Mouse (Mus musculus) limb, embryonic 14.5 days (tissue): Measurements from ENCODE around the gene Ckap2. TPM values are rescaled to one million over a fixed set of nuclear protein-coding genes. Genes with fewer than 3 reads are reported as not detected.

Experiments used
- ATAC-seq: fragments of 200-750 bp; cut with Nextera tagmentation; 2 replicates; pipeline ENCODE4 v1.8.0; 2017; ENCODE audit warnings: low read depth, moderate number of reproducible peaks, moderate TSS enrichment; ENCODE audit not compliant: low FRiP score
- DNase-seq: peaks from one replicate; pipeline ENCODE4 v3.0.0-alpha.2; 2015; ENCODE audit warnings: low spot score
- H3K27ac ChIP-seq: fragments of 300-500 bp; sonication (generic); replicated peaks from 2 replicates; pipeline ENCODE4 v1.5.1; 2014; ENCODE audit warnings: low read depth, mild to moderate bottlenecking, low read length, moderate library complexity, mixed read lengths
- H3K27me3 ChIP-seq: fragments of 300-500 bp; sonication (generic); 2 replicates; pipeline ENCODE4 v1.6.1; 2014; ENCODE audit warnings: low read length, mixed read lengths; ENCODE audit not compliant: control insufficient read depth, insufficient read depth
- H3K36me3 ChIP-seq: fragments of 300-500 bp; sonication (generic); 2 replicates; pipeline ENCODE4 v1.6.1; 2014; ENCODE audit warnings: mild to moderate bottlenecking, low read length, moderate library complexity, mixed read lengths; ENCODE audit not compliant: control insufficient read depth, insufficient read depth
- H3K4me1 ChIP-seq: fragments of 300-500 bp; sonication (generic); 2 replicates; pipeline ENCODE4 v1.6.1; 2014; ENCODE audit warnings: antibody characterized with exemption, low read length, mixed read lengths; ENCODE audit not compliant: control insufficient read depth, insufficient read depth
- H3K4me2 ChIP-seq: fragments of 300-500 bp; sonication (generic); replicated peaks from 2 replicates; pipeline ENCODE4 v1.6.1; 2014; ENCODE audit warnings: low read depth, mild to moderate bottlenecking, low read length, moderate library complexity; ENCODE audit not compliant: severe bottlenecking
- H3K4me3 ChIP-seq: fragments of 300-500 bp; sonication (generic); replicated peaks from 2 replicates; pipeline ENCODE4 v1.5.1; 2014; ENCODE audit warnings: low read length
- H3K9ac ChIP-seq: fragments of 300-500 bp; sonication (generic); 2 replicates; pipeline ENCODE4 v1.6.1; 2014; ENCODE audit warnings: mild to moderate bottlenecking, low read depth, low read length, moderate library complexity; ENCODE audit not compliant: severe bottlenecking
- H3K9me3 ChIP-seq: fragments of 300-500 bp; sonication (generic); 2 replicates; pipeline ENCODE4 v1.6.1; 2016; ENCODE audit warnings: low read length; ENCODE audit not compliant: control insufficient read depth
- POLR2A ChIP-seq: fragments of 200-500 bp; IDR thresholded peaks from 2 replicates; pipeline ENCODE4 v1.8.0; 2012; ENCODE audit warnings: inconsistent platforms, mild to moderate bottlenecking, moderate library complexity, borderline replicate concordance; ENCODE audit not compliant: insufficient read depth, insufficient read length; ENCODE audit errors: extremely low read depth
- WGBS: fragments of 180-500 bp; shearing (Covaris S2); extraction: QIAGEN DNeasy Blood & Tissue Kit; methylation state at CpG from one replicate; pipeline ENCODE4 v1.1.7; 2014; 5-methylcytosine and 5-hydroxymethylcytosine counted together
- polyA plus RNA-seq, 2 experiments: library from polyadenylated mRNA; depleted of rRNA in 1 of 2; stranded (reverse) in 1 of 2; unstranded in 1 of 2; fragments of >200 nt; fragmentation: Nextera tagmentation in 1 of 2; extraction: Ambion mirVana in 1 of 2; gene quantifications; 2 replicates each; pipeline versions ENCODE4 v1.2.1 to v1.2.3; 2012 to 2014

The Ckap2 gene
- polyA plus RNA-seq, 2 experiments, result 36.7 to 40.3 TPM

- peak; percentile 84 for DNase-seq
These were observed 7.2 kb upstream of the Ckap2 start, which contains the start of gene Vps36 for GRCm38 (mm10) chr8:22192660-22193431. Gene Vps36 (plus strand): TSS chr8:22192809.

GRCm38 (mm10) chr8:22184884-22185283 is 735 bp downstream of the Ckap2 start:
- peak overlapping the region; percentile 67 for H3K9ac ChIP-seq
- no peaks in the 10 kb centered on the region for H3K36me3 ChIP-seq
- ATAC-seq (no peak), DNase-seq (no peak)
- H3K9me3 ChIP-seq, result no peaks in the 10 kb centered on the region
- H3K27me3 ChIP-seq, result no peaks in the 10 kb centered on the region
- H3K4me2 ChIP-seq, result peak overlapping the region; percentile 72
- peak overlapping the region; percentile 80 for H3K4me3 ChIP-seq
- H3K4me1 ChIP-seq, result peaks cover 10% of the 10 kb centered on the region; the same call in 1 of the 2 replicates
- no peak for TF ChIP-seq POLR2A
- WGBS, result 2% methylated on average over 3 of the region's 3 CpGs
- H3K27ac ChIP-seq, result no peak overlapping the region

More at GRCm38 (mm10) chr8:22192660-22193431, 7.2 kb upstream of the Ckap2 start, which contains the start of gene Vps36:
- H3K27me3 ChIP-seq, result no peaks in the 10 kb centered on the region
- ATAC-seq, result peak; percentile 95
- peak within 1 kb of the TSS; percentile 96 for H3K9ac ChIP-seq
- H3K27ac ChIP-seq, result peak within 1 kb of the TSS; percentile 99
- no peaks in the 10 kb centered on the region for H3K36me3 ChIP-seq
- peak within 1 kb of the TSS; percentile 82 for H3K4me3 ChIP-seq
- no peaks in the 10 kb centered on the region for H3K9me3 ChIP-seq
- peak within 1 kb of the TSS; percentile 56 for H3K4me2 ChIP-seq
- under 1% methylated on average over 59 of the region's 73 CpGs for WGBS
- peaks cover 11% of the 10 kb centered on the region for H3K4me1 ChIP-seq
- peak; percentile 86; the same call in 1 of the 2 replicates for TF ChIP-seq POLR2A

GRCm38 (mm10) chr8:22175966-22176365 is 9.7 kb downstream of the Ckap2 start:
- Histone ChIP-seq H3K36me3 (peaks cover 48% of the 10 kb centered on the region), H3K9ac (no peak overlapping the region), H3K27ac (no peak overlapping the region), H3K9me3 (no peaks in the 10 kb centered on the region; the same call in 1 of the 2 replicates), H3K4me3 (no peak overlapping the region), H3K4me2 (no peak overlapping the region), H3K4me1 (no peaks in the 10 kb centered on the region), H3K27me3 (no peaks in the 10 kb centered on the region)
- no peak for ATAC-seq
- no peak for DNase-seq
- TF ChIP-seq POLR2A, result no peak
- WGBS, result 99% methylated on average over 7 of the region's 7 CpGs

- no peak overlapping the region for H3K4me3 ChIP-seq
- no peak for TF ChIP-seq POLR2A
- no peak overlapping the region for H3K4me2 ChIP-seq
- H3K9ac ChIP-seq, result no peak overlapping the region
- ATAC-seq (no peak), DNase-seq (no peak)
- no peaks in the 10 kb centered on the region for H3K9me3 ChIP-seq
- 89% methylated on average over 5 of the region's 5 CpGs for WGBS
- H3K27ac ChIP-seq, result no peak overlapping the region
- peaks cover 41% of the 10 kb centered on the region for H3K36me3 ChIP-seq
- H3K4me1 ChIP-seq, result no peaks in the 10 kb centered on the region
- H3K27me3 ChIP-seq, result no peaks in the 10 kb centered on the region
These were observed 16.5 kb downstream of the Ckap2 start for GRCm38 (mm10) chr8:22169167-22169566.

- under 1% methylated on average over 42 of the region's 43 CpGs for WGBS
- peak within 1 kb of the TSS; percentile 68 for H3K27ac ChIP-seq
- DNase-seq, result peak; percentile 92
- H3K4me2 ChIP-seq, result peak within 1 kb of the TSS; percentile 63
- H3K27me3 ChIP-seq, result no peaks in the 10 kb centered on the region
- H3K9ac ChIP-seq, result peak within 1 kb of the TSS; percentile 61
- no peaks in the 10 kb centered on the region for H3K9me3 ChIP-seq
- peak within 1 kb of the TSS; percentile 51 for H3K4me3 ChIP-seq
- peaks cover 24% of the 10 kb centered on the region for H3K36me3 ChIP-seq
- ATAC-seq, result peak; percentile 96
- TF ChIP-seq POLR2A, result peak; percentile 41; the same call in 1 of the 2 replicates
- no peaks in the 10 kb centered on the region for H3K4me1 ChIP-seq
These were observed 19.5 kb downstream of the Ckap2 start, which contains the start of gene Nek3 for GRCm38 (mm10) chr8:22166080-22166603. Gene Nek3 (minus strand): TSS chr8:22166435.
